Mouse (Mus musculus): Measurements from ENCODE around the gene Sobp. TPM values are rescaled to one million over a fixed set of nuclear protein-coding genes. Genes with fewer than 3 reads are reported as not detected.
A peak's percentile ranks its signal among the peaks of the same experiment; 100 is the strongest.

Gene Sobp
- total RNA-seq, 2 experiments from 2014 or later: 83.3 to 83.8 TPM

DNA sequence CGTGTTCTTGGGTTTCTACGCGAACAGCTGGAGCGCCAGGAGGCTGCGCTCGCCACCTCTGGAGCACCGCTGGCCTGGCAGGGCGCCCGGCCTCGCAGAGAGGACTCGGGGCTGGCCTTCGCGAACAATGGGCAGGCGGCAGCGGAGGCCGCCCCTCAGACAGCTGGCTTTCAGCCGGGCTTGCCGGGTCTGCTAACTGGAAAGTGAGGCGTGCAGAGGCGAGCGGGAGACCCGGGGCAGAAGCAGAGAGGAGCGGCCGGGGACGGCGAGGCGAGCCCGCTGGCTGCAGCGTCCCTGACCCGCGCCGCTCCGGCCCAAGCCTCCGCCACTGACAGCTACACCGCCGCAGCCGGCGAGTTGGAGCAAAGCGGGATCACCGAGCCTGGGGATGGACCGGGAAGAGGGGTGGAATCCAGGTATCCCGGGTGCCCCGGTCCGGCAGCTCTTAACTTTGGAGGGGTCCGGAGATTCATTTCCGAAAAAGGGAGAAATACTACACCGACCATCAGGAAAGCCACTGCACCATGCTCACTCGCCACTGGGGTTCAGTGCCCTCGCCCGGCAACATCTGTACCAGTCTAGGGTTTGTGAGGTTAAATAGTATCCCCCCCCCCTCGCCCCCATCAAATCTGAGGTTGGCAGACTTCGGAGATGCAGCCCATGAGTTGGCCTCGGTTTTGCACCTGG, 1.0 kb downstream of the Sobp start:
- no peak for DNase-seq (ENCODE audit: low spot score in 2 of 2)
- H3K27ac ChIP-seq: peak overlapping the region; percentile 95
- TF ChIP-seq CTCF (conservative IDR thresholded peaks at IDR 0.05): peak; percentile 39
- H3K4me3 ChIP-seq: peak overlapping the region; percentile 91

DNA sequence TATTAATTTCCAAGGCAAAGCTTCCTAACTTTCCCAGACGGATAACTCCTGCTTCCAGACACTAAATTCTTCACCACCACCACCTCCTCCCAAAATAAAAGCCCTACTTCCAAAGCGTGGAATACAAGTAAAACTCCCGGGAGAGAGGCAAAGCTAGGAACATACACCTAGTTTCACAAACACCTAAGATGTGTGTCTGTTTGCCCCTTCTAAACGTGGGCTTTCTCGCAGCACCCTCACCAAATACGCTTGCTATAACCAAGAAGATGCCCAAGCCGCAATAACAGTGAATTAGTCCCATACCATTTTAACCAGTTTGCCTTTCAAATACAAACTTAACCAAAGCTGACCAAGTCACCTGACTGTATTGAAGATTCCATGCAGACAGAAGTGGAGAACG, 1.8 kb downstream of the Sobp start:
- no peak for DNase-seq (ENCODE audit: low spot score in 2 of 2)
- TF ChIP-seq CTCF (conservative IDR thresholded peaks at IDR 0.05): no peak
- peak overlapping the region; percentile 95; the same call in 1 of the 2 replicates for H3K27ac ChIP-seq
- H3K4me3 ChIP-seq: peak overlapping the region; percentile 91

DNA sequence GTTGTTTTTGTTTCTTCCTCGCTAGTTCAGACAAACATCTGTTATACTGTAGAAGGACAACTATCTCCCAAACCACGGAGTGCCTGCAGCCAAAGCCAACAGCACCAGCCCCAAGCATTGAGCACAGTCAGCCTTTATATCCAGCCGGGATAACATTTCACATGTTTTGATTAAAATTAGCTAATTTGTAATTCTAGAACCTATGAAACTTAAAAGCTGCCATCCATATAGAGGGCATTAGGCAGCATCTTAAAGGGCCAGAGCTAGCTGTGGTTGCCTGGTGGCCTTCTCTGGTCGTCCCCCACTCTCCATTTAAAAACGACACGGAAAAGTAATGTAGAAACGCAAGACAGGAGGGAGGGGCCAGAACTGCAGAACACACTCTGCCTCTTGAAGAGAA, 2.3 kb downstream of the Sobp start:
- no peak for DNase-seq (ENCODE audit: low spot score in 2 of 2)
- peak overlapping the region; percentile 33; the same call in 1 of the 2 replicates for H3K27ac ChIP-seq
- TF ChIP-seq CTCF (conservative IDR thresholded peaks at IDR 0.05): no peak
- H3K4me3 ChIP-seq: peak overlapping the region; percentile 91

DNA sequence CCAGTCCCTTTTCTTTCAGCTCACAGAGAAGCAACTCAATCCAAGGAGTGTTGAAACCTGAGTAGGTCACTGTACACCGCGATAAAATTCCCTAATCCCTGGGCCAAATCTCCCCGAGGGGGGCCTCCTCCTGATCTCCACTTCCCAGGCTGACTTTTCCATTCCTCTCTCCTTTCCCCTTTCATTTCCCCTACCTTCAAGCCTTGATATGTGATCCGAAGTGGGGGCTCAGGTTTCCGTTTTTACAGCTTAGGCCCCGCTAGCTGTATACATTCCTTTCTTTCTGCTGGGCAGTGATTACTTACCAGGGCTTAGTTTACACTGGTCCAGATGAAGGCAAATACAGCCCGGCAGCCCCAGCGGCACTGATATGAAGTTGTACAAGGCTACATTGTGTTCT, 3.2 kb downstream of the Sobp start:
- Histone ChIP-seq H3K4me3 (peak overlapping the region; percentile 91), H3K27ac (peak overlapping the region; percentile 20; the same call in 1 of the 2 replicates)
- DNase-seq (ENCODE audit: low spot score in 2 of 2): no peak
- TF ChIP-seq CTCF (conservative IDR thresholded peaks at IDR 0.05): no peak

DNA sequence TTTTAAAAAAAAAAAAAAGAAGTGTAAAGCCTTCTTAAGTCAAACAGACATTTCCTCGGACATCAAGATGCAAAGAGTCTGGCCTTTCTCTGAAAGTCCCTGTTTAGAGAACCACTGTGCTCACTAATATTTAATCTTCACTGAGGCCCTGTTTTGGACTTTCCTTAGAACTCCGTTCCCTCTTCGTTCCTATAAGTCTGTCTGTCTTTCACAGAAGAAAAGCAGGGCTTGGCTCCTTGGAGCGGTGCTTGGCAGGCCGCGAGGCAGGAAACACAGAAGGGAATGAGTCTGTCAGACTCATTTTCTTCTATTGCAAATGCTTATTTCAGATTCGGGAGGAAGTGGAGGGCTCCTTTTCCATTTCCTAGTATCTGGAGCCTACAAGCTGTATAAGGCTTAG, 5.5 kb downstream of the Sobp start:
- Histone ChIP-seq H3K4me3 (no peak overlapping the region), H3K27ac (peak overlapping the region; percentile 59; the same call in 1 of the 2 replicates)
- TF ChIP-seq CTCF (conservative IDR thresholded peaks at IDR 0.05): no peak
- no peak for DNase-seq (ENCODE audit: low spot score in 2 of 2)

DNA sequence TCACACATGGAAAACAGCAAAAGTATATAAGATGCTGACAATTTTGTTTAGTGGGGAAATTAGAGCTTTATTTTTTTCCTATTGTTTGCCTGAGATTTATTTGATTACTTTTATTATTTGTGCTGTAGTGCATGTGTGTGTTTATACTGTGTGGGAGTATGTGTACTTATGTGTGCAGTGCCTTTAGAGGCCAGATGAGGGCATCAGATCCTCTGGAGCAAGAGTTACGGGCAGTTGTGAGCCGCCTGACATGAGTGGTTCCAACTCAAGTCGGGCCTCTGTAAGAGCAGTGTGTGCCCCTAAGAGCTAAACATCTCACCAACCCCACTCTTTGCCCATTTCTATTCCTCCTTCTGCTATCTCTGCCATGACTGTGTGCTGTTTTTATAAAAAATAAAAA, 7.5 kb downstream of the Sobp start:
- TF ChIP-seq CTCF (conservative IDR thresholded peaks at IDR 0.05): peak; percentile 61
- Histone ChIP-seq H3K27ac (no peak overlapping the region), H3K4me3 (no peak overlapping the region)
- no peak for DNase-seq (ENCODE audit: low spot score in 2 of 2)

DNA sequence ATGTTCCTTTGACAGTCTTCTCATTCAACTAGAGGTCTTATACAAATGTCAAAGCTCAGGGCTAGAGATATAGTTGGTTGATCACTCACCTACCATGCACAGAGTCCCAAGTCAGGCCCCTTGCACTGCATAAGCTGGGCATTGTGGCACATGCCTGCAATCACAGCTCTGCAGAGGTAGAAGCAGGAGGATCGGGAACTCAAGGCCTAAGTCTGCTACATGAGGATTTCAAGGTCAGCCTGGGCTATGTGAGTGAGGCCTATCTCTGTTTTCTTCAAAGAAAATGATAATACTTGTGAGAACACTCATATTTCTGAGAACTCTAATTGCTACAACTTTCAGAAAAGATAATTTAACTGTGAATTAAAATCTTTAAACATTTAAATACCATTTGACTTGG, 8.2 kb downstream of the Sobp start:
- H3K27ac ChIP-seq: no peak overlapping the region
- H3K4me3 ChIP-seq: no peak overlapping the region
- TF ChIP-seq CTCF (conservative IDR thresholded peaks at IDR 0.05): no peak
- DNase-seq (ENCODE audit: low spot score in 2 of 2): no peak

DNA sequence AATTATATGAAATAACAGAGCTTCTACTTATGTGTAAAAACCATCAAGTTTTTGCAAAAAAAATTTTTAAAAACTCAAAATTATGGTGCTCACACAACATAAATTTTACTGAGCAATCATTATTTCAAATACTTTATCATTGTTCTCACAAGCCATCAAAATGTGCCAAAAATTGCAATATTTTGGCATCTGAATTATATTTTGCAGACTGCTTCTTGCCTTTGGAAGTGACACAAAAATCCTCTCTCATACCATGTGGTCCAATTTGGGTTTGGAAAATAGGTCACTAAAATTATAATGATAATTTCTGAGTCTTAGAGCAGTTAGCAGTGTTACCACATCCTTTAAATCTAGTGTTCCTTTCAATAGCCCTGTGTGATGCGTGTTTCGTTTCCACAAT, 9.9 kb downstream of the Sobp start:
- no peak for TF ChIP-seq CTCF (conservative IDR thresholded peaks at IDR 0.05)
- Histone ChIP-seq H3K27ac (peak overlapping the region; percentile 28; the same call in 1 of the 2 replicates), H3K4me3 (no peak overlapping the region)
- no peak for DNase-seq (ENCODE audit: low spot score in 2 of 2)

DNA sequence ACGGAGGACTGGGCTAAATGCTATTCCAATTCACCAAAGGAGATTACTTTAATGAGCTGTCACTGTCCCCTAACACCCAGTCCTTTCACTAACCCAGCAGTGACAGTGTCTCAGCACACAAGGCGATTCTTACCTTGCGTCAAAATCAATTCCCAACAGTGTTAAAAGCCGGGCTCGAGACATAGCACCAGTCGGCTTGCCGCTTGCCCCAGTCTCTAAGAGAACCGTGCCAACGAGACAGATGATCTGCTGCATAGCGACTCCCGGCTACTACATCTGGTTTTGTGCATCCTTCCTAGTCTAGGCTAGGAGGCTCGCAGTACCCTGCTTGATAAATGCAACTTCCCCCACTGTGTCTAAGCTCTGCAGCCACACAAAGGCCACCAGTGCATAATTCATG, 12.0 kb downstream of the Sobp start:
- no peak overlapping the region for H3K4me3 ChIP-seq
- DNase-seq (ENCODE audit: low spot score in 2 of 2): no peak

DNA sequence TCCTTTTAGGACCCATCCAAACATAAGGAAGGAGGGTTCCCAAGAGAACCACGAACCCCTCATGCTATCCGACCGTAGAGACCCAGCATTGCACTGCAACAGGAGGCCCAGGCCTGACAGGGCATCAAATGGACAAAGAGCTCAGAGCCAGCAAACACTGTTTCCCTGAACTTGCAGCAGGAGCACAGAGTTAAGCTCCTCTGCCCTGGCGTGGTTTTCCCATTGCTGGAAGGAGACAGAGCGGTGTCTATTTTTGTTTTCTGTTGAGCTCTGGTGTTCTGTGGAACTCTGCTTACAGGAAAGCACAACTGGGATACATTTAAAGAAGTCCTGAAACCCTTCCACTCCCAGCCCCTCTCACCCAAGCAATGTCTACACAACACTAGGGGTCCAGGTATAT, 15.0 kb downstream of the Sobp start:
- DNase-seq (ENCODE audit: low spot score in 2 of 2): no peak
- Histone ChIP-seq H3K27ac (no peak overlapping the region), H3K4me3 (no peak overlapping the region)
- TF ChIP-seq CTCF (conservative IDR thresholded peaks at IDR 0.05): no peak

More for the DNA sequence above, 12.0 kb downstream of the Sobp start:
- no peak overlapping the region for H3K27ac ChIP-seq
- TF ChIP-seq CTCF (conservative IDR thresholded peaks at IDR 0.05): no peak

DNA sequence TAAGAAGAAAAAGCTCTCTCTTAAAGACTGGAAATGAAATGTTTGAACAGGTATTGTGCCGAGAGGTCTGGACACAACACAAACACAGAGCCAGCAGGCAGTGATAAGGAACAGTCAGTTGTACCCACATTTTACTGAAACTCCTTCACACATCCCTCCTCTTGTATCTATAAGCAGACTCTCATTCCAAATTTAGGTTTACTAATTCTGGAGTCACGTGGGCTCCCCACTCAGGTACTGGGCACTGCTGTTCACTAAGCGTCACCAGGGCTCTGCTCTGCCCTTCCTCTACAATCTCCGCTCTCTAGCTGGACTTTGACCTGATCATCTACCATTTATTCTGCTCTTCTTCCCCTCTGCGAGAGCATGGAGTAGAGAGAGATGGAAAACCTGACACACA, 15.4 kb downstream of the Sobp start:
- no peak for TF ChIP-seq CTCF (conservative IDR thresholded peaks at IDR 0.05)
- no peak for DNase-seq (ENCODE audit: low spot score in 2 of 2)
- H3K4me3 ChIP-seq: no peak overlapping the region
- H3K27ac ChIP-seq: no peak overlapping the region

DNA sequence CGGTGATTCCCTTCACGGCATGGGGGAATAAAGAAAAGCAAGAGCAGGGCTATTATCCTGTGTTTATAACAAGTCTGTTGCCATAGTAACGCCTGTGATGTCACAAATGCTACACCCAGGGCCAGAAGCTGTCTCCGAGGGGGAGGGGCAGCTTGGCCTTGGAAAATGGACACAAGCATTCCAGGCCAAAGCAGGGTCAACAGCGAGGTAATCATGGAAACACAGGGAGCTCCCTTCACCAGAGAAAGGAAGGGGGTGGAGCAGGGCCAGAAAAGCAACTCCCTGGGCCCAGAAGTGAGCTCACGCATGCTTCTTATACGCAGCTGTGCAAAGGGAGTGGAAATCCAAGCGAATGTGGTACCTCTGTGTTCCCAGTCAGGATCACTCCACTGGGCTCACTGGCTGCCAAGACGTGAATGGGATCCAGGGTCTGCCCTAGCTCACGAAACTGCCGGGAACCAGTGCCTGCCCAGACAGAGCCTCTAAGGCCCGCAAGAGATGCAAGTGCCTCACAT, 19.2 kb downstream of the Sobp start:
- Histone ChIP-seq H3K4me3 (no peak overlapping the region; the same call in 1 of the 2 replicates), H3K27ac (peak overlapping the region; percentile 33; the same call in 1 of the 2 replicates)
- no peak for DNase-seq (ENCODE audit: low spot score in 2 of 2)
- no peak for TF ChIP-seq CTCF (conservative IDR thresholded peaks at IDR 0.05)

DNA sequence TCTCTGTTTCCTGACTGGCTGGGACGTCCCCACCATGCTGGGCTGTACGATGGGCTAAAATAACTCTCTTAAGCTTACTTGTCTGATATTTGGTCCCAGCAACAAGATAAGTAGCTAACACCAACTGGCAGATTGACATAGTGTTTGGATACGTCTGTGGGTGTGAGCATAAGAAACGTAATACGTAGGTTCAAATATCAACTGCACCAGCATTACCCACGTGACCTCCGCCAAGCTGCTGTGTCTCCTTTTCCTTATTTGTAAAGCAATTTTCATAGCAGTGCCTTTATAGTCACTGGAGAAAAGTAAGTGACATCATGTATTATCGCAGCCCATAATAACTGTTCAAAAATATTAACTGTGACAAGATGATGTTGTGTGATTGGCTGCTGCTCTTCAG, 21.7 kb downstream of the Sobp start:
- TF ChIP-seq CTCF (conservative IDR thresholded peaks at IDR 0.05): no peak
- H3K27ac ChIP-seq: no peak overlapping the region
- no peak overlapping the region for H3K4me3 ChIP-seq
- no peak for DNase-seq (ENCODE audit: low spot score in 2 of 2)

DNA sequence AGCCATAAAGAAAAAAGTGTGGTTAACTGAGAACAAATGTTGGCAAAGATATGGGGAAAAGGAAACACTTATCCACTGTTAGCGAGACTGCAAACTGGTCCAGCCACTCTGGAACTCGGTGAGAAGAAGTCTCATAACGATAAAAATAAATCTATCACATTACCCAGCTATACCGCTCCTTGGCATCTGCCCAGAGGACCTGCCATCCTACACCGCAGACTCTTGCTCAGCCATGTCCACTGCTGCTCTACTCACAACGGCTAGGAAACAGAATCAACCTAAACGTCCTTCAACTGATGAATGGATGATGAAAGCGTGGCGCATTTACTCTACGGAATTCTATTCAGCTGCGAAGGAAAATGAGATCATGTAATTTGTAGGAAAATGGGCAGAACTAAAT, 25.9 kb downstream of the Sobp start:
- no peak overlapping the region for H3K4me3 ChIP-seq
- no peak for DNase-seq (ENCODE audit: low spot score in 2 of 2)
- TF ChIP-seq CTCF (conservative IDR thresholded peaks at IDR 0.05): no peak

More for the DNA sequence above, 25.9 kb downstream of the Sobp start:
- H3K27ac ChIP-seq: no peak overlapping the region

Data from layer of hippocampus, adult 2 months (tissue).